Mouse (Mus musculus) ES-Bruce4 (cell line): ENCODE results near the gene Gpr88. TPM values are rescaled to one million over a fixed set of nuclear protein-coding genes. Genes with fewer than 3 reads are reported as not detected.

ENCODE experiments used
- H3K27ac ChIP-seq: 2 replicates; pipeline ENCODE4 v1.5.1; 2012; ENCODE audit warnings: low read length, inconsistent platforms; ENCODE audit not compliant: insufficient read depth
- H3K27me3 ChIP-seq: 2 replicates; pipeline ENCODE4 v1.6.1; 2012; ENCODE audit warnings: mild to moderate bottlenecking, low read length, inconsistent platforms; ENCODE audit not compliant: control insufficient read depth, poor library complexity, insufficient read depth, severe bottlenecking
- H3K36me3 ChIP-seq: 2 replicates; pipeline ENCODE4 v1.6.1; 2012; ENCODE audit warnings: inconsistent platforms, mild to moderate bottlenecking, low read length, moderate library complexity; ENCODE audit not compliant: control insufficient read depth, poor library complexity, insufficient read depth, severe bottlenecking
- H3K4me1 ChIP-seq: one replicate; pipeline ENCODE4 v1.8.1; 2011; ENCODE audit warnings: low read length; ENCODE audit not compliant: control insufficient read depth, insufficient read depth
- H3K4me3 ChIP-seq: 2 replicates; pipeline ENCODE4 v1.5.1; 2011; ENCODE audit warnings: low read depth, mild to moderate bottlenecking, low read length
- H3K9ac ChIP-seq: 2 replicates; pipeline ENCODE4 v1.6.1; 2012; ENCODE audit warnings: low read depth, mild to moderate bottlenecking, inconsistent platforms; ENCODE audit not compliant: poor library complexity, severe bottlenecking
- H3K9me3 ChIP-seq: replicated peaks from 2 replicates; pipeline ENCODE4 v1.6.1; 2012; ENCODE audit warnings: mild to moderate bottlenecking, low read length, inconsistent platforms; ENCODE audit not compliant: control insufficient read depth, poor library complexity, insufficient read depth, severe bottlenecking
- CTCF ChIP-seq: IDR thresholded peaks from one replicate; pipeline ENCODE4 v1.8.1; 2011; ENCODE audit warnings: low read depth, low read length
- EP300 ChIP-seq: IDR thresholded peaks from 2 replicates; pipeline ENCODE4 v1.6.1; 2011; ENCODE audit warnings: low read depth, low read length; ENCODE audit not compliant: insufficient read depth
- POLR2A ChIP-seq: IDR thresholded peaks from one replicate; pipeline ENCODE4 v1.8.1; 2011; ENCODE audit warnings: low read length; ENCODE audit not compliant: insufficient read depth
- polyA plus RNA-seq: library from polyadenylated mRNA; stranded (reverse); fragments of >200 nt; gene quantifications from 2 replicates; pipeline ENCODE4 v1.2.4, GENCODE M21; 2011; ENCODE audit warnings: low read depth; ENCODE audit not compliant: missing spikeins, insufficient read depth, insufficient read length

Gpr88 gene
- polyA plus RNA-seq, 1 experiment = not detected

DNA sequence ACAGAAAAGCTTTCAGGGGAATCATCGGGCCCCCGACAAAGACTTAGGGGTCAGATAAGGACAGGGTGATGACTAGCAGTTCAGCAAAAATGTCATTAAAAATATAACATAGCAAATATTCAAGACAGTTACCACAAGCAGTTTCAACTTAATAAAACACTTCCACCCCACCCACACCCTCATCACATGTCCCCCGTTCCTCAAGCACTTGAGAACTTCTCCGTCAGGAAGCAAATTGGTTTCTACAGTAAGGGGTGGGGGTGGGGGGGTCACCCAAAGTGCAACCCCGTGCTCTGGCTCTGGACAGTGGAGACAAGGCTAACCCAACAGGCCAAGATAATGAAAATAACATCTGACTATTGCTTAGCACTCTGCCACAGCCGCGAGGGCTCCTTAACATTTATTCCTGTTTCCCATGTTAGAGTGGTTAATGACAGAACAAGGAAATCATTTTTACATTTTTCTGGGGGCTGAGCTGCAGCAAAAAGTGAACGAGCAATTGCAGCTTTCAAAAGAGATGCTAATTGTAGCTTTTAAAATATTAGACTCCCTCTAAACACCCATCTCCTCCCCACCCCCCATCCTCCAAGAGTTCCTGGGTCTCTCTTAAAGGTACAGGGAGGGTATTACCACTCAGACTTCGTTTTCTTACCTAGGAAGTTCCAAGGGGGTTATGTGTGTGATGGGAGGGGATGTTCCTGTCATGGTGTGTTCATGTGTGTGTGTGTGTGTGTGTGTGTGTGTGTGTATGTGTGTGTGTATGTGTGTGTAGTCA is 36.9 kb upstream of the Gpr88 start:
- Histone ChIP-seq H3K36me3 (no peaks in the 10 kb centered on the region), H3K27ac (no peak overlapping the region), H3K4me3 (no peak overlapping the region), H3K27me3 (no peaks in the 10 kb centered on the region), H3K9me3 (no peaks in the 10 kb centered on the region), H3K4me1 (no peaks in the 10 kb centered on the region), H3K9ac (no peak overlapping the region)
- TF ChIP-seq POLR2A (no peak), EP300 (no peak)

DNA sequence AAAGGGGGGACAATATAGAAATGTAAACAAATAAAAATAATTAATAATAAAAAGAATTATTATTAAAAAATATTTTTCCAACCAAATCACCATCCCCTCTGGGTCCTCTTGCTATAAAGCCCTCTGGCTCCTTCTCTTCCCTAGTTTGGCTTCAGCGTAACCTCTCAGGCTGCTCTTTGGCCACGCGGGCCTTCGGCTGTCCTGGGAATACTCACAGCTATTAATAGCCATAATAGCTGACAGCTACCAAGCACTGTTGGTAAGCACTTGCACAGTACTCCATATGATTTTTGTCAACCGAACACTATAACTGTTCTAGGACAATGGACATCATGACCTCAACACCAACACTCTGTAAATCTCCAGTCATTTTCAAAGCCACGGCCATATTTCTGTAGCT is 35.5 kb upstream of the Gpr88 start:
- H3K4me3 ChIP-seq = no peak overlapping the region
- H3K27me3 ChIP-seq = no peaks in the 10 kb centered on the region
- no peak overlapping the region for H3K27ac ChIP-seq
- peaks cover 1% of the 10 kb centered on the region for H3K4me1 ChIP-seq
- no peak for TF ChIP-seq EP300
- TF ChIP-seq CTCF = no peak
- TF ChIP-seq POLR2A = no peak
- no peaks in the 10 kb centered on the region for H3K36me3 ChIP-seq
- H3K9ac ChIP-seq = no peak overlapping the region
- H3K9me3 ChIP-seq = no peaks in the 10 kb centered on the region

DNA sequence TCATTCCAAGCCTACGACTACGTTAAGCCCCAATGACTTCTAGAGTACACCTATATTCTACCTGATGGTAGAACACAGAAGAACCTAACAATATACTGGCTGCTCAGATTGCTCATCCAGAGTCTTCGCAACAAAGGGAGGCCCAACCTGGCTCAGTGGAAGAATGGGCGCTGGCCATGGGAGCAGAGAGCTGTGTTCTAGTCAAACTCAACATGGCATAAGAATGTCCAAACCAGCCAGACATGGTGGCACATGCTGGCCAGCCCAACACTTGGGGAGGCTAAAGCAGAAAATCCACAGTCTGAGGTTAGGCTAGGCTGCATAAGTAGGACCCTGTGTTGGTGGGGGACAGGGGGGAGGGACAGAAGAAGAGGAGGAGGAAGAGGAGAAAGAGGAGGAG is 31.4 kb upstream of the Gpr88 start:
- Histone ChIP-seq H3K27ac (no peak overlapping the region), H3K4me1 (peaks cover 1% of the 10 kb centered on the region), H3K27me3 (no peaks in the 10 kb centered on the region), H3K9ac (no peak overlapping the region), H3K36me3 (no peaks in the 10 kb centered on the region), H3K9me3 (no peaks in the 10 kb centered on the region), H3K4me3 (no peak overlapping the region)
- TF ChIP-seq CTCF (no peak), POLR2A (no peak), EP300 (no peak)

DNA sequence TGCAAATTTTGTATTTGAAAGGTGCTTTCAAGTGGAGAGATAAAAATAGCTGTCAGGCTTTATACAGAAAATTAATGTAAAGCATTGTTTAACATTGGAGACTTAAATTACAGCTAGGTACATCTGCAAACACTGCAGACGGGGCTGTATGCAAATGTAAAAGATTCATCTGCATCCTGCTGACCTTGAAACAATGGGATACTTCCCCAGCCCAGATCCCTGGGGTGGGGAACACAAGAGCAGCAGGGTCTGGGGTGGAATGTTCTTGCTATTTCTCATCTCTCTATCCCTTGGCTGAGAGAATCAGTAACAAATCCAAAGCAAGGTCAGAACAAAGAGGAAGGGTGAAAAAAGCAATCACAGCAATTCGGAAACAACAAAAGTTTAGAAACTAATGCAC is 30.7 kb upstream of the Gpr88 start:
- Histone ChIP-seq H3K9me3 (no peaks in the 10 kb centered on the region), H3K27ac (no peak overlapping the region), H3K36me3 (no peaks in the 10 kb centered on the region), H3K27me3 (no peaks in the 10 kb centered on the region), H3K9ac (no peak overlapping the region), H3K4me1 (peaks cover 1% of the 10 kb centered on the region), H3K4me3 (no peak overlapping the region)
- TF ChIP-seq CTCF (no peak), POLR2A (no peak), EP300 (no peak)

DNA sequence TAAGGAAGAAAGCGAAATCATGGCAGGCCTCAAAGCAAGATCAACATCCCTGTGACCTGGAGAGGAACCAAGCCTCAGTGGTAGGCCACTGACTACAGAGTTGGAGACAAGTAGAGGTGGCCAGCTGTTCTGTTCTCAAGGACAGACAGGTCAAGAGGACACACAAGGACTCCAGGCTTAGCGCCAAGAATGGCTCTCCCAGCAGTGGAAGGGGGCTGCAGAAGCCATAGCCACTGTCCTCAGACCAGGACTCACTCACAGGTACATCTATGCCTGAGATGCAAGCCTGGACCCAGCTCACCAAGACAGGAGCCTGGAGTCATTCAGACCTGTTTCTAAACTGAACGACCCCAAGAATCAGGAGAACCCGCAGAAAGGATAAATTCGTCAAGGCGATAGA is 28.4 kb upstream of the Gpr88 start:
- Histone ChIP-seq H3K4me3 (no peak overlapping the region), H3K27ac (no peak overlapping the region), H3K9ac (no peak overlapping the region), H3K9me3 (no peaks in the 10 kb centered on the region), H3K27me3 (no peaks in the 10 kb centered on the region), H3K4me1 (peaks cover 1% of the 10 kb centered on the region), H3K36me3 (no peaks in the 10 kb centered on the region)
- TF ChIP-seq POLR2A (no peak), EP300 (no peak), CTCF (no peak)

DNA sequence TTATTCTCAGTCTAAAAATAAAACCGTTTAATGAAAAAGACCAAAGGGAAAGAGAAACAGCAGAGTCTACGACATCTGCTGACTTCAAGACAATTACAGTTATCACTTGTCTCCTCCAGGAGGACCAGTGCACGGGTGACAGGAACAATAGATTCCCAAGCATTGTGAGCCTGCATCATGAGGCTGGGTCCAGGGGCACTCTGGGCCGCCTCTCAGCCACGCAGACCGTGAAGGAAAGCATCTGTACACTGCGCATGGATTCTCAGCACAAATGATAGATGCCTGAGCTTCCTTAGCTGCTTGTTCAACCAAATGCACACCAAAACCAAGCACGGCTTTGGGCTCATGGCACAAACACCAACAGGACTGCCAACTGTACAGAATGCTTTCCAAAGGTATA is 23.8 kb upstream of the Gpr88 start:
- Histone ChIP-seq H3K4me1 (no peaks in the 10 kb centered on the region), H3K9me3 (no peaks in the 10 kb centered on the region), H3K4me3 (no peak overlapping the region), H3K27ac (no peak overlapping the region), H3K9ac (no peak overlapping the region), H3K27me3 (no peaks in the 10 kb centered on the region), H3K36me3 (no peaks in the 10 kb centered on the region)
- TF ChIP-seq CTCF (no peak), EP300 (no peak), POLR2A (no peak)
